ENCODE assay signal across 12 mouse cellular contexts in genomic region chr9:67081688-67082087, GRCm38 (mm10). TPM values are rescaled to one million over a fixed set of nuclear protein-coding genes. Genes with fewer than 3 reads are reported as not detected.
DNase-seq lines count a peak whose midpoint lies in the region; ATAC-seq and TF ChIP-seq lines count a peak whose summit lies in the region.
"Had no signal": no experiment of that assay in that cellular context is flagged by ENCODE, and none has a peak within 500 bp of the region (broad histone marks: within the 10 kb centered on the region; RNA-seq: fewer than 3 reads in every experiment).

No protein-coding gene starts in this region.

- intact Hi-C loops in left cerebral cortex, postnatal 25 days (cut with DNase I): no loop called here

- H3K9me3 ChIP-seq in heart, embryonic 12.5 days (replicated peaks): no peaks in the 10 kb centered on the region
- H3K9me3 ChIP-seq in limb, embryonic 15.5 days: no peaks in the 10 kb centered on the region
- H3K9me3 ChIP-seq: forebrain, embryonic 13.5 days; hindbrain, embryonic 10.5 days; kidney, embryonic 15.5 days had no signal

- H3K4me3 ChIP-seq in heart, embryonic 12.5 days: no peak overlapping the region
- no peak overlapping the region for H3K4me3 ChIP-seq in embryonic fibroblast, embryonic 13.5 days (ENCODE audit: insufficient read depth, low read length)
- H3K4me3 ChIP-seq in limb, embryonic 15.5 days: no peak overlapping the region
- H3K4me3 ChIP-seq: forebrain, embryonic 13.5 days; hindbrain, embryonic 10.5 days; kidney, embryonic 15.5 days had no signal

- H3K36me3 ChIP-seq in heart, embryonic 12.5 days: no peaks in the 10 kb centered on the region
- H3K36me3 ChIP-seq in limb, embryonic 15.5 days: no peaks in the 10 kb centered on the region
- H3K36me3 ChIP-seq: hindbrain, embryonic 10.5 days; kidney, embryonic 15.5 days had no signal

- H3K4me2 ChIP-seq in heart, embryonic 12.5 days: no peak overlapping the region
- H3K4me2 ChIP-seq in limb, embryonic 15.5 days: no peak overlapping the region
- H3K4me2 ChIP-seq: forebrain, embryonic 13.5 days; kidney, embryonic 15.5 days had no signal

- DNase-seq in heart, adult 8-10 months (ENCODE audit: low spot score): peak; percentile 9
- DNase-seq in Muller cell, postnatal 12 days (ENCODE audit: inconsistent ontology term): peak; percentile 43
- no peak for DNase-seq in frontal cortex, postnatal 14 days (ENCODE audit: low spot score in 2 of 2)
- DNase-seq in left cerebral cortex, postnatal 25 days (ENCODE audit: low spot score in 2 of 2): no peak
- DNase-seq in layer of hippocampus, postnatal 36 days: no peak
- DNase-seq: cerebellum, adult 9-11 months had no signal

- no peak for TF ChIP-seq POLR2A in embryonic fibroblast, embryonic 13.5 days (IDR thresholded peaks at IDR 0.05; ENCODE audit: low read depth, low read length)

- no peak for TF ChIP-seq CTCF in embryonic fibroblast, embryonic 13.5 days (IDR thresholded peaks at IDR 0.05; ENCODE audit: borderline replicate concordance, insufficient read depth, low read length)

- H3K9ac ChIP-seq in heart, embryonic 12.5 days: no peak overlapping the region
- H3K9ac ChIP-seq in limb, embryonic 15.5 days: no peak overlapping the region
- H3K9ac ChIP-seq: forebrain, embryonic 13.5 days; kidney, embryonic 15.5 days had no signal

- no peaks in the 10 kb centered on the region for H3K27me3 ChIP-seq in heart, embryonic 12.5 days (replicated peaks)
- H3K27me3 ChIP-seq in limb, embryonic 15.5 days: no peaks in the 10 kb centered on the region
- H3K27me3 ChIP-seq: forebrain, embryonic 13.5 days; kidney, embryonic 15.5 days had no signal

- no peak for ATAC-seq in heart, embryonic 12.5 days (ENCODE audit: insufficient number of reproducible peaks, low FRiP score)
- ATAC-seq in limb, embryonic 15.5 days (ENCODE audit: insufficient number of reproducible peaks, low FRiP score, low TSS enrichment, low read depth): peak; percentile 85
- ATAC-seq: forebrain, embryonic 13.5 days had no signal

- peaks cover 40% of the 10 kb centered on the region for H3K4me1 ChIP-seq in heart, embryonic 12.5 days (replicated peaks)
- H3K4me1 ChIP-seq in embryonic fibroblast, embryonic 13.5 days (ENCODE audit: control insufficient read depth, insufficient read depth, low read length): peaks cover 23% of the 10 kb centered on the region
- H3K4me1 ChIP-seq in limb, embryonic 15.5 days: peaks cover 25% of the 10 kb centered on the region

- 55% methylated on average over 5 of the region's 5 CpGs for WGBS in heart, embryonic 12.5 days
- whole genome bisulfite sequencing in limb, embryonic 15.5 days: 22% methylated on average over 5 of the region's 5 CpGs

- no peak overlapping the region for H3K27ac ChIP-seq in heart, embryonic 12.5 days (ENCODE audit: poor library complexity, severe bottlenecking)
- H3K27ac ChIP-seq in embryonic fibroblast, embryonic 13.5 days (ENCODE audit: insufficient read depth, low read length): peak overlapping the region; percentile 71
- peak overlapping the region; percentile 75 for H3K27ac ChIP-seq in limb, embryonic 15.5 days
- H3K27ac ChIP-seq: forebrain, embryonic 13.5 days; hindbrain, embryonic 10.5 days; kidney, embryonic 15.5 days had no signal

RNA-seq across cellular contexts. Expression of gene Tpm1, which starts 32.5 kb away (rescaled TPM):
- over 10,000 TPM in 3 of 4 experiments, 1,000 to 10,000 TPM in 1; 9,382 to 12,072 (median 10,190) TPM for total RNA-seq in heart, adult 8-10 months (2022)
- 4,565 and 4,650 TPM in 2 replicates for polyA plus RNA-seq in heart, embryonic 12.5 days (2016; fragmentation: Nextera tagmentation; extraction: Ambion mirVana)
- 2,470 and 3,105 TPM in 2 replicates for polyA plus RNA-seq in embryonic fibroblast, embryonic 13.5 days (2011; ENCODE audit: insufficient read length, low read depth, missing spikeins)
- polyA plus RNA-seq in limb, embryonic 15.5 days (2015; fragmentation: Nextera tagmentation; extraction: Ambion mirVana): 710 and 1,010 TPM in 2 replicates
- total RNA-seq in left cerebral cortex, postnatal 25 days (2021): 100 to 1,000 TPM; 228 to 236 TPM
- total RNA-seq in layer of hippocampus, postnatal 36 days (2021): 100 to 1,000 TPM; 219 to 236 TPM

Comparison
In these comparisons a context has a peak if more than half of its experiments do, and no peak if none do; other contexts are left out.
1. DNase-seq: peak in heart, adult 8-10 months (single experiment) and Muller cell, postnatal 12 days (single experiment); none in frontal cortex, postnatal 14 days (0 of 2), left cerebral cortex, postnatal 25 days (0 of 2) and layer of hippocampus, postnatal 36 days (0 of 2).
2. RNA of gene Tpm1, which starts 32.5 kb away (total RNA-seq): 9,382 to 12,072 TPM in heart, adult 8-10 months; 219 to 236 TPM in layer of hippocampus, postnatal 36 days and 228 to 236 TPM in left cerebral cortex, postnatal 25 days; every median in the first group is over 10 times any median in the second.